Mouse (Mus musculus): ENCODE data around the gene Hist3h2ba.

The Hist3h2ba gene

GRCm38 (mm10) chr11:58967346-58967745 lies 18.6 kb downstream of the Hist3h2ba start:
- DNase-seq, result peak; percentile 59

DNA sequence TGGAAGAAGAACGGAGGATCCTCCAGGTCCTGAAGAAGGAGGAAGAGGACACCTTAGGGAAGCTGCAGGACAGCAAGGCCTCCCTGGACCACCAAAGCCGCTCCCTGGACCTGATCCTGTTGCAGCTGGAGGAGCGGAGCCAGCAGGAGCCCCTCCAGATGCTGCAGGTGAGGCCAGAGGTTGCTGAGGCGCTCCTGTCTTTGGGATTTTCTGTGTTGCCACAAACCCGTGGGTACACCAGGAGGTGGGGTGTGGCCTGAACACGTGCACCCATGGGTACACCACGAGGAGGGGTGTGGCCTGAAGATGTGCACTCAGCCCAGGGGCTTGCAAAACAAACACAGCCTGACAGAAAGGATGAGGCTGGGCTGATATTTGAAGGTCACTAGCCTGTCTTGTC lies 19.8 kb downstream of the Hist3h2ba start:
- DNase-seq, result no peak

DNA sequence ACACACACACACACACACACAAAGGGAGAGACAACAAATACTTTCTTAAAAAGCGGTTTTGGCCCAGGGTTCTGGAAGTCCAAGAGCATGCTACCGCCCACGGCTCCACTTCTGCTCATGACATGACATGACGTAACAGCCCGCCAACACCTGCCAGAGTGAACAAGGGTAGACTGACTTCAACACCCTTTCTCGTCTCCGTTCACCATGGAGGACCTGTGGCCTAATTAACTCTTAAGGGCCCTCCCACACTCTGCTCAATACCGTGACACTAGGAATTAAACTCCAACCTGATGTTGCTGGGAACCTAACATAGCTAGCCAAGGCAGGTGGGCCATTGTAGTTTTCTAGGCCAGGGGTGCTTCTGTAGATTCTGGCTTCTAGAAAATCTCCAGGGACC lies 20.3 kb downstream of the Hist3h2ba start:
- DNase-seq, result no peak

DNA sequence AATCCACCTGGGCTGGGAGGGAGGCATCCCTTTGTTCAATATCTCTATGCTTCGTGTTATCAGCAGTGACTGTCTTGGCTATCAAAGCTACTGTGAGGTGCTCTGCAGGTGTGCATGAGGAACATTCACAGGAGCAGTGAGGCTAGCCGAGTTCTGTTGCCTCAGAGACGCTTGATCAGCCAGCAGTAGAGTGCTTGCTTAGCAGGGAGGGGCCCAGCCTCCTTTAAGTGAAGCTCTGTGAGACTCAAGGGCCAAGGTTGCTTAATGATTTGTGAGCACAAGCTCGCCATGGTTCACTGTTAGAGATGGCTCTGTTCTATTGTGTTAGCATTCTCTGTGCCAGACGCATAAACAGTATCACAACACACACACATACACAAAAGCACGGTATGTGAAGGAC lies 20.9 kb downstream of the Hist3h2ba start:
- no peak for DNase-seq

DNA sequence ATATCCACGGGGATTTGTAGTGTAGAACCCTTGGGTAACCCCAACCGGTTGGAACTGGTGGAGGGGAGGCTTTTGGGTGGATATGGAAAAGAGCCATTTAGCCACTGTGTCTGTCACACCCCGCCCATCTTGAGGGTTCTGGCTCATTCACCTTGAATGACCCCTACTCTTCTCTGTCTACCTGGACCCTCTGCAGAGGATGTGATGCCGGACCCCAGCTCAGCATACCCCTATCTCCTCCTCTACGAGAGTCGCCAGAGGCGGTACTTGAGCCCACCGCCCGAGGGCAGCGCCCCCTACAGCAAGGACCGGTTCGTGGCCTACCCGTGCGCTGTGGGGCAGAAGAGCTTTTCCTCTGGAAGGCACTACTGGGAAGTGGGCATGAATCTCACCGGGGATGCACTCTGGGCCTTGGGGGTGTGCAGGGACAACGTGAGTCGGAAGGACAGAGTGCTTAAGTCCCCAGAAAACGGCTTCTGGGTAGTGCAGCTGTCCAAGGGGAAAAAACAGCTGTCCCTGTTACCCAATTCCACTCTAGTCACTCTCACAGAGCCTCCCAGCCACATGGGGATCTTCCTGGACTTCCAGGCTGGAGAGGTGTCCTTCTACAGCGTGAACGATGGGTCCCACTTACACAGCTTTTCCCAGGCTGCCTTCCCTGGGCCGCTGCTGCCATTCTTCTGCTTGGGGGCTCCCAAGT lies 22.3 kb downstream of the Hist3h2ba start:
- no peak for DNase-seq

GRCm38 (mm10) chr11:58971796-58972195 lies 23.1 kb downstream of the Hist3h2ba start:
- no peak for DNase-seq

GRCm38 (mm10) chr11:58974414-58974813 lies 25.7 kb downstream of the Hist3h2ba start:
- DNase-seq, result no peak

DNA sequence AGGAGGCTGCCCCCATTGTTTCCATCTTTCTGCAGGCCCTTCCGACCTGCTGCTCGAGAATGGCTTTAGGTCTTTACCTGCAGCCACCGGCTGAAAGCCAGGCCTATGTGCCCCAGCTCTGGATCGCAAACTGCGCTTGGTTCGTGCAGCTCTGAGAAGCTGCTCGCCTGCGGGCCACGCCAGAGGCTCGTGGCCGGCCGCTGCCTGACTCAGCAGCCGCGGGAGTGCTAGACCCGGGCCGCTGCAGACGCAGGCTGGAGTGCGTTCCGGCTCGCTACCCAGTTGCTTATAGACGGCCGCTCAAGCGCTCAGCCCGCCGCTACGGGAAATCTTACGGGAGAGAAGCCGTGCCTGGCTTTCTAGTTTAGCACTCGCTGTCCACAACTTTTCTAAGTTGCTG lies 28.4 kb downstream of the Hist3h2ba start:
- DNase-seq, result peak; percentile 40

- peak; percentile 33 for DNase-seq
Observed at GRCm38 (mm10) chr11:58977607-58978026, 28.9 kb downstream of the Hist3h2ba start.

DNA sequence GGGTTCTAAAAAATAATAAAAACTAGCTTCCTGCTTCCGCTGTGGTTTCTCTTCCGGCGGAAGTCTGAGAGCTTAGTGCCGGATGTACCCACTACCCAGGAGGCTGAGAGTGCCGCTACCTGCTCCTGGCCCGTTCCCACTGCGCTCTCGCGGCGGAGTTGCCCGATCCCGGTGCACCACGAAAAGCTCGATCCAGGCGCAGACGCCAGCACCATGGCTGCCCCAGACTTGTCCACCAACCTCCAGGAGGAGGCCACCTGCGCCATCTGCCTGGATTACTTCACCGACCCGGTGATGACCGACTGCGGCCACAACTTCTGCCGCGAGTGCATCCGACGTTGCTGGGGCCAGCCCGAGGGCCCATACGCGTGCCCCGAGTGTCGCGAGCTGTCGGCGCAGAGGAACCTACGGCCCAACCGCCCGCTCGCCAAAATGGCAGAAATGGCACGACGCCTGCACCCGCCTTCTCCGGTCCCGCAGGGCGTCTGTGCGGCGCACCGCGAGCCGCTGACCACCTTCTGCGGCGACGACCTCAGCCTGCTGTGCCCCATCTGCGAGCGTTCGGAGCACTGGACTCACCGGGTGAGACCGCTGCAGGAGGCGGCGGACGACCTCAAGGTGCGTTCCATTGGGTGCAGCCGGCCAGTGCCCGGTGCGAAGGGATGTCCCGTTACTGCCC lies 29.4 kb downstream of the Hist3h2ba start, which contains the start of gene Trim11:
Gene Trim11 (plus strand): TSS at position 67 of the 679 bp plus-strand sequence.
- DNase-seq, result peak; percentile 75

- no peak for DNase-seq
Observed at GRCm38 (mm10) chr11:58978706-58979030, 29.9 kb downstream of the Hist3h2ba start.

DNA sequence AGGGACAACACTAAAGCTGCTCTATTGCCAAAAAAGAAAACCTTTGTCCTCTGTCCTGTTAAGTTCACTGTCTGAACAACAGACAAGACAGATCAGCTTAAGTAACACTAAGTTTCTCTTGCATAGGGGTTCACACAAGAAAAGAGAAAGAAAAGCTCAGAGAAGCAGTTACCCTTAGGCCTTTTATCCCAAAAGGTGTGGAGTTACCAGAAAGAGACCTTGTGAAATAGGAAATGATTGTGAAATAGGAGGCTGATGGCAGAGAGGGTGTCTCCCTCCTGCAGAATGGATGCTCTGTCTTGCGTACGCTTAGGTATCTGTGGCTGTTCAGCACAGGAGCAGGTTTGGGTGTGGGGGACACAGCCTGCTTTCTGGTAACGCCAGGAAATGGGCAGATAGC lies 30.5 kb downstream of the Hist3h2ba start:
- DNase-seq, result no peak

DNA sequence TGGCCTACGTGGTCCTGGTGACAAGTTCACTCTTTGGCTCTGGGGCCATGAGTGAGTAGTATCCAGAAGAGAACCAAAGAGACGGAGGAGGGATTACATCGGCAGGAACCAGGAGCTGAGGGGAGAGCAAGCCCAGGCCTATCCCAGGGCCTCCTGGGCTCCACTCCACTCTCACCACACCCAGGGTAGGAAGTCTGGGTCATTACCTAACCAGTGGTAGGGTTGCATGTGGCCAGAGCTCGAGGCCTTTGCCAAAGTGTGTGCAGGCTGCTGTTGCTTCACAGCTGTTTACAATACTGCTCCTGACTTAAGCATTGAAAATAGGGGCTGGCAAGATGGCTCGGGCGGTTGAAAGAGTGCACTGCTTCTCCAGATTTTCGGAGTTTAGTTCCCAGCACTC lies 30.9 kb downstream of the Hist3h2ba start:
- no peak for DNase-seq

GRCm38 (mm10) chr11:58980381-58980990 lies 31.8 kb downstream of the Hist3h2ba start:
- DNase-seq, result no peak

- peak; percentile 87 for DNase-seq
Observed at GRCm38 (mm10) chr11:58981541-58982447, 33.1 kb downstream of the Hist3h2ba start.

DNA sequence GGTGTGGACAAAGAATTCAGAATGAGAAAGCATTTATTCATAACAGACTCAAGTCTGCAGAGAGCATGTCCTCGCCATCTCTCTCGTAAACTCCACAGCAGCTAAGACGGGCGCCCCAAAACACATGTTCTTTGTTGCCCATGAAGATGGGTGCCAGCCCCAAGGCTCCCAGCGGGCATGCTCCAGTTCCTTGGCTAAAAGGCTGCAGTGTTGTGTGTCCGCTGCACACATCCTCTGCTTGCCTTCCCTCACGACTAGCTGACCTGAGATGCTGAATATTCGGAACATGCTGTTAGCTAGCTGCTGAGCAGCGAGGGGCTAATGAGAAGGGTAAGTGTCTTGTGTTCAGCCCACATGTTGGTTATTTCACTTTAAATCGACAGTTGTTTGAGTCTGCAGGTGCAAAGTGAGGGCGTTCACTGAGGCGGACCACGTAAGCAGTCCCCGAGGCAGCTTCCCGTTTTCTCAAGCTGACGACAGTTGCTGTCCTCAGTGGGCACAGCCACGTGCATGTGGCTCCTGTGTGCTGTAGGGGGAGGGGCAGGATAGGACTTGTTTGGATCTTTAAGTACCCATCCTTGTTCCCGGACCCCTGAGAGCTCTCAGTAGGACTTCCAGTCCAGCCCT lies 33.9 kb downstream of the Hist3h2ba start:
- peak; percentile 72 for DNase-seq

GRCm38 (mm10) chr11:58983691-58984341 lies 35.1 kb downstream of the Hist3h2ba start:
- DNase-seq, result no peak

- DNase-seq, result peak; percentile 31
Observed at GRCm38 (mm10) chr11:58984657-58985056, 35.9 kb downstream of the Hist3h2ba start.

GRCm38 (mm10) chr11:58985299-58985917 lies 36.7 kb downstream of the Hist3h2ba start:
- DNase-seq, result no peak

DNA sequence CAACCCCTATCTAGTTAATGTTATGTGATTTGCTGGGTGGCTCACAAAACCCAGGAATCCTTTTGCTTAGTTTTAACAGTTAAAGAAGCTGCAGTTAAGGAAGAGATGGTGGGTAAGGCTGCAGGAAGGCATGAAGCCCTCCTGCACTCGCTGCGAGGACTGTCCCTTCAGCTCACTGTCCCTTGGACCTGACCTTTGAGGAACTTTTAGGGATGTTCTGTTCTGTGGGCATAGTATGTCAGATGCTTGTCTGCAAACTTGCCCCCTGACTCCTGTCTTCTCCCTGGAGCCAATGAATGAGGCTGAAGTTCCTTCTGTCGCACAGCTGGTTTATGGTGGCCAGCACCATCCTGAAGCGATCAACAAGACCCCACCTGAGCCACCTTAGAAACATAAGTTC lies 40.4 kb downstream of the Hist3h2ba start:
- DNase-seq, result no peak

- no peak for DNase-seq
Observed at GRCm38 (mm10) chr11:58990141-58990540, 41.4 kb downstream of the Hist3h2ba start.

DNA sequence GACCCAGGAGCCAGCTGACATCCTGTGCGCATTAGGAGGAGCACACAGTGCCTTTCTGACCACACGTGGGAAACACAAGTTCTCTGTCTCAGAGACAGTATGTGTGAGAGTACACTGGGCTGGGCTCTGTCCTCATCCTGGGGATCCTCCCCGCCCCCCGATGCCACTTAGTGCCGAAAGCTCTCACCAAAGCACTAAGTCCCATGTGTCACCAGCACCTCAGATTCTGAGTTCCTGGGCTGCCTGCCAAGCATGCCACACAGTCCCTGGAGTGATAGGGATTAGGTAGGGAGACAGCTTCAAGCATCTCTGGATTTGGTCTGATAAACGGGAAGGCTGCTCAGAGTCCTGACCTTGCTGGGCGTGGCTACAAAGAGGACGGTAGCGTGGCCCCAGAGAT lies 42.1 kb downstream of the Hist3h2ba start:
- DNase-seq, result no peak
